ENCODE assay signal across 9 mouse cellular contexts in genomic region chr16:18705028-18705648, GRCm38 (mm10).
A peak's percentile ranks its signal among the peaks of the same experiment; 100 is the strongest.
DNase-seq lines count a peak whose midpoint lies in the region; ATAC-seq and TF ChIP-seq lines count a peak whose summit lies in the region.
"Had no signal": no experiment of that assay in that cellular context is flagged by ENCODE, and none has a peak within 500 bp of the region (broad histone marks: within the 10 kb centered on the region; RNA-seq: fewer than 3 reads in every experiment).

No protein-coding gene starts in this region.

- no peak for TF ChIP-seq POLR2A in cortical plate, adult 2 months (IDR thresholded peaks at IDR 0.05; ENCODE audit: extremely low read depth, insufficient read depth, low read length)

- H3K9me3 ChIP-seq in forebrain, embryonic 14.5 days (replicated peaks; ENCODE audit: control insufficient read depth, low read length) = no peaks in the 10 kb centered on the region

- no peak for ATAC-seq in forebrain, embryonic 14.5 days
- ATAC-seq: Patski had no signal

- H3K9ac ChIP-seq in forebrain, embryonic 14.5 days (ENCODE audit: low read length) = no peak overlapping the region

- H3K27me3 ChIP-seq in forebrain, embryonic 14.5 days (replicated peaks; ENCODE audit: control insufficient read depth, insufficient read depth, low read length) = no peaks in the 10 kb centered on the region
- H3K27me3 ChIP-seq: Patski had no signal

- no peak overlapping the region for H3K4me3 ChIP-seq in left cerebral cortex, adult 2 months
- H3K4me3 ChIP-seq in cortical plate, adult 2 months (ENCODE audit: insufficient read depth, low read length) = no peak overlapping the region
- no peak overlapping the region for H3K4me3 ChIP-seq in forebrain, embryonic 14.5 days (ENCODE audit: low read depth, low read length)

- no peaks in the 10 kb centered on the region for H3K4me1 ChIP-seq in cortical plate, adult 2 months (ENCODE audit: control insufficient read depth, insufficient read depth, low read length)
- H3K4me1 ChIP-seq in forebrain, embryonic 14.5 days (ENCODE audit: control insufficient read depth, insufficient read depth, low read length) = no peaks in the 10 kb centered on the region

- TF ChIP-seq CTCF in left cerebral cortex, adult 2 months (IDR thresholded peaks at IDR 0.05) = no peak
- no peak for TF ChIP-seq CTCF in cortical plate, adult 2 months (IDR thresholded peaks at IDR 0.05; ENCODE audit: extremely low read depth, insufficient read depth, low read length)

- DNase-seq in left cerebral cortex, adult 2 months (ENCODE audit: extremely low spot score in 1 of 2, low spot score in 2 of 2) = no peak
- DNase-seq in left cerebral cortex, adult 8-10 months (ENCODE audit: low spot score in 2 of 2) = no peak
- DNase-seq in kidney, adult 8-10 months = peak; percentile 37 to 45
- peak; percentile 32 for DNase-seq in mesoderm, embryonic 11.5 days (ENCODE audit: low read depth, low spot score)
- DNase-seq in embryo, embryonic 10.5 days (ENCODE audit: low spot score) = no peak
- no peak for DNase-seq in forebrain, embryonic 14.5 days (ENCODE audit: low spot score)
- no peak for DNase-seq in spleen, postnatal 14 days (ENCODE audit: low spot score in 2 of 2)

- intact Hi-C loops in left cerebral cortex, adult 2 months (cut with DNase I) = no loop called here

- H3K36me3 ChIP-seq in forebrain, embryonic 14.5 days (ENCODE audit: control insufficient read depth, insufficient read depth, low read length) = no peaks in the 10 kb centered on the region

- no peak overlapping the region for H3K4me2 ChIP-seq in forebrain, embryonic 14.5 days (ENCODE audit: low read length)

- H3K27ac ChIP-seq in left cerebral cortex, adult 2 months = peak overlapping the region; percentile 50; the same call in 1 of the 2 replicates
- 0 out of 2 replicates have a peak overlapping the region, but pooled peaks have one; percentile 45 for H3K27ac ChIP-seq in cortical plate, adult 2 months (ENCODE audit: insufficient read depth, low read length)
- no peak overlapping the region for H3K27ac ChIP-seq in forebrain, embryonic 14.5 days (ENCODE audit: low read depth, low read length)

- WGBS in forebrain, embryonic 14.5 days = 68% methylated on average over 9 of the region's 9 CpGs

Comparison
In these comparisons a context has a peak if more than half of its experiments do, and no peak if none do; other contexts are left out.
1. DNase-seq: peak in kidney, adult 8-10 months (2 of 2) and mesoderm, embryonic 11.5 days (single experiment); none in left cerebral cortex, adult 2 months (0 of 2), left cerebral cortex, adult 8-10 months (0 of 2), embryo, embryonic 10.5 days (single experiment), forebrain, embryonic 14.5 days (single experiment) and spleen, postnatal 14 days (0 of 2).